Mouse (Mus musculus) heart, adult 8-10 months (tissue): ENCODE results near the gene Bmp8a. TPM values are rescaled to one million over a fixed set of nuclear protein-coding genes. Genes with fewer than 3 reads are reported as not detected.

Source experiments
- DNase-seq: peaks from one replicate; pipeline ENCODE4 v3.0.0; 2022; ENCODE audit warnings: low spot score
- total RNA-seq, 4 experiments: library from RNA; stranded (reverse); gene quantifications; 2 replicates each; pipeline ENCODE4 v1.2.4; 2022

Bmp8a gene
- total RNA-seq, 4 experiments from 2014 or later, result not detected

DNA sequence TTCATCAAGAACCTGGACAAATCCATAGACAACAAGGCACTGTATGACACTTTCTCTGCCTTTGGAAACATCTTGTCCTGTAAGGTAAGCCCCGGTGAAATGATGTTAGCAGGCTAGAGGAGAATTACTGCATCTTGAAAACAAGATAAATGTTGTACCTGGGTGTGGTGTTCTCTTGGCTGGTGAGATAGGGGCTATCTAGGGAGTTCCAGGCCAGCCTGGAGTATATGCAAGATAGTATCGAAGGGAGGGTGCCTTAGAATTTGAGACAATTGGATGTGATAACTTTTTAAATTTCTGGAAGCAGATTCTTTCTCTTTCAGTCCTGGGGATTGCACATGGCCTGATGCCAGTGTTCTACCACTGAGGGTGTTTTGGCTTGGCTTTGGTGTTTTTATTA is 56.3 kb downstream of the Bmp8a start:
- DNase-seq, result no peak

DNA sequence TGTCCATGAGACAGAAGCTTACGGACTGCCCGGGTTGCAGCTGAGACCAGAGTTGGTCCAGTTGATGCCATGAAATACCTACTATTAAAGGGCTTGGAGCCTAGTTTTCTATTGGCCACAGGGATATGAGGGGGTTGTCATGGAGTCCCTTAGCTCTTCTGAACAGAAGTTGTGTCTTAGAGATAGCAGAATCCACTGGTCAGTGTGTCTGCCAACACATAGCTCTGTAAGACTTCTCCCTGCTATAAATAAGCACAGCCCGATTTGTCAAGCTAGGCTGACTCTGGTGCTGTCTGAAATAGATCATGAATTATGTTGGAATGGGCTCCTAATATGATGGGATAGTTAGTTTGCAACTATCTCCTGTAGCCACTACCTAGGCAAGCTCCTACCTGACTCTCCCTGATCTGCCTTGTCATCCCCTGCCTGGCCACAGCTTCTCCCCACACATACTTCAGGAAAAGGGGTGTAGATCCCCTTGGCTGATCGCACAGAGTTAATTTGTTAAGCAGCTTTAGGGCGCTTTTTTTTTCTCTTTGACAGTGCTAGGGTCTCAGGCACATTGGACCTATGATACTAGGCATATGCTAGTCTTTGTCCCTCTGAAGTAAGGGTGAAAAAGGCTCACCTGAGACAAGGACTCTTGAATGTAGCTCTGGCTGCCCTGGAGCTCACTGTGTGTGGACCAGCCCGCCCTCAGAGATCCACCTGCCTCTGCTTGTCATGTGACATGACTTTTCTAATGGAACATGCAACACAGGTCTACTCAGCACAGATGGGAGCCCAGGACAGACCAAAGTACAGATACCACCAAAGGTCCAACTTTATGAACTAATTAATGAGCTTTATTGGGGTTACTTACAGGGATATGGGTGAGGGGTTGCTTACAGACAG is 58.1 kb downstream of the Bmp8a start:
- peak; percentile 49 for DNase-seq

DNA sequence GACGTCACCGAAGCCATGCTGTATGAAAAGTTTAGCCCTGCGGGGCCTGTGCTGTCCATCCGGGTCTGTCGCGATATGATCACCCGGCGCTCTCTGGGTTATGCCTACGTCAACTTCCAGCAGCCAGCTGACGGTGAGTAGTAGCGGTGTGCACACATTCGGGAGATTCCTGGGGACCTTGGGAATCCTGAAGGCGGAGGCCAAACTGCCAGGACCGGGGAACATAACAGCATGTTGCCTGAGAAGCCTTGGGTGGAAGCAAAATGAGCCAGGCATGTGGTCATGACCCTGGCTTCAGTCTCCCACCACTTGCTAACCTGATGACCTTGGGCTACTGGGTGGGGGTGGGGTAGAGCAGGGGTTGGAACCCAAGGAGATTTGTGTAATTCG is 59.4 kb downstream of the Bmp8a start:
- peak; percentile 19 for DNase-seq

DNA sequence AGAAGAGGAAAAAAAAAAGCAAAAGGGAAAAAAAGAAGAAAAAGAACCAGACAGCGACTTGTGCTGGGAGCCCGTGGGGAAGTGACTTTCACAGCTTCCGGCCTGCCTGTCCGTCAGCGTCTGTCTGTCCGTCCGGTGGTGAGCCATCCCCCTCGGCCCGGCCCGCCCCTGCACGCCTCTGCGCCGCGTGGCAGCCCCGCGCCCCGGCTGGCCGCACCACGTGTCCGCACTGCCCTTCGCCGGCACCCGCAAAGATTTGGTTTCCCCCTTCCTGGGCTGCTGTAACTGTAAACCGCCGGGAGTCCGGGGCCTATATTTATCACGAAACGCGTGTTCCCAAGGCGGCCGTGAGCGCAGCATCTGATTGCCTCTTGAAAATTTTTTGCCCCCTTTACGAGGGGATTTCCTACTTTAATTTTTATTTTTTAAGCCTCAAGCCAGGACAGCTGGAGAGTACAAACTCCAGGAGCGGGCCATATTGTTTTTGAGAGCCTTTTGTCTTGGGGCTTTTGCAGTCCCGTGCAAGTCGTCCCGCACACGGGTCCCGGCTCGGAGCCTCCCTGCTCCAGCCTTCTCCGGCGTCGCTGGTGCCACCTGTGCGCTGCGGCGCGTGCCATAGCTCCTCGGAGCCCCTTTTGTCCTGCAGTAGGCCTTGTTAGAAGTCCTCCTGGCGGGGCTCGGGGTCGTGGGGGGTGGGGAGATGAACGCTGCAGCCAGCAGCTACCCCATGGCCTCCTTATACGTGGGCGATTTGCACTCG is 60.0 kb downstream of the Bmp8a start:
- DNase-seq, result peak; percentile 34

DNA sequence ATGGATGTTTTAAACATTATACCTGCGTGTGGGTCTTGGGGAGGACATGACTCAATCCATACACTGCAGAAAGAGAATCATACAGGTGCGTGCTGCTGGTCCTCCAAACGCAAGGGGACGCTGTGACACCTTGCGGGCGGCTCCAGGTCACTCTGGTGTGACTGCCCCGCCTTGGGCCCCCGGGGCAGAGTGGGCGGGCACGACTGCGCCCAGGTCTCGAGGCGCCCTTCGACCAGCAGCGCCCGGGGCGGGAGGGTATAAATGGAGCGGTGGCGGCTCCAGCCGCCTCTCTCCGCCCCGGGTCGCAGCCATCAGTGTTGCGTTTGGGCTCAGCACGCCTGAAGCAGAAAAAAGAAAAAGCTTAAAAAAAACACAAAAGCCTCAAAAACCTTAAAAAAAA is 60.6 kb downstream of the Bmp8a start:
- peak; percentile 88 for DNase-seq

DNA sequence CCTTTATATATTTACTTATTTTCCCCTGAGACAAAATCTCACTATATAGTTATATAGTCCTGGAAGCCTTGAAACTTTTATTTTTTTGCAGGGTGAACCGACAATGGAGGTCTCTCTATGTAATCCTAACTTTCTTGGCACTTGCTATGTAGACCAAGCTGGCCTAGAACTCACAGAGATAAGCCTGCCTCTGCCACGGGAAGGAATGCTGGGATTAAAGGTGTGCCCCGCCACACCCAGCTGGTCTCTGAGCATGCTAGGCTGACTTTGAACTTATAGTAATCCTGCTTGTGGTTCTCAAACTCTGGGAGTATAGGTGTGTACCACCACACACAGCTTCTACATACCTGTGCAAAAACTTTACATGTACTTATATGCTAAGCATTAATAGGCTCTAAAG is 62.9 kb downstream of the Bmp8a start:
- DNase-seq, result no peak

DNA sequence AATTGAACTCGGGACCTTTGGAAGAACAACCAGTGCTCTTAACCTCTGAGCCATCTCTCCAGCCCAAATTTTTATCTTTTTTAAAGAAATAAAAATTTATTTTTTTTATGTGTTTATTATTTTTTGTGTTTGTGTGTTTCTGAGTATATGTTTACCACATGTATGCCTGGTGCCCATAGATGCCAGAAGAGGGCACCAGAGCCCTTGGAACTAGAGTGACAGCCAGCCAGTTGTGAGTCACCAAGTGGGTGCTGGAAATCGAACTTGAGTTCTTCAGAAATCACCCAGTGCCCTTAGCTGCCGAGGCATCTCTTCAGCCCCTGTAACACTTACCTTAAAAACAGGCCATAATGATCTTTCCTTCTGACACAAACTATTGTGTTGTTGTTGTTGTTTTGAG is 72.0 kb downstream of the Bmp8a start:
- DNase-seq, result no peak

Other genes with a start within 250 kb of the Bmp8a start
- not detected for gene Bmp8b, start 238.1 kb downstream of the Bmp8a start, total RNA-seq
- not detected for gene Oxct2b, start 227.0 kb downstream of the Bmp8a start, total RNA-seq
- 10 to 100 TPM; 22.0 to 27.8 (median 24.1) TPM for gene Ppie, start 203.3 kb downstream of the Bmp8a start, total RNA-seq
- gene Hpcal4, start 160.0 kb downstream of the Bmp8a start, total RNA-seq, result under 1 TPM; 0.14 to 0.25 (median 0.19) TPM
- 10 to 100 TPM; 48.9 to 75.3 (median 70.1) TPM for gene Nt5c1a, start 141.7 kb downstream of the Bmp8a start, total RNA-seq
- gene Heyl, start 109.7 kb downstream of the Bmp8a start, total RNA-seq, result 10 to 100 TPM in 3 of 4 experiments, 1 to 10 TPM in 1; 9.7 to 11.7 (median 10.9) TPM
- gene Pabpc4, start 80.9 kb downstream of the Bmp8a start, total RNA-seq, result 100 to 1,000 TPM; 323 to 392 (median 367) TPM
- gene Oxct2a, start 19.6 kb downstream of the Bmp8a start, total RNA-seq, result not detected